Comparison of ENCODE assay signal across 25 mouse cellular contexts in the genomic region with DNA sequence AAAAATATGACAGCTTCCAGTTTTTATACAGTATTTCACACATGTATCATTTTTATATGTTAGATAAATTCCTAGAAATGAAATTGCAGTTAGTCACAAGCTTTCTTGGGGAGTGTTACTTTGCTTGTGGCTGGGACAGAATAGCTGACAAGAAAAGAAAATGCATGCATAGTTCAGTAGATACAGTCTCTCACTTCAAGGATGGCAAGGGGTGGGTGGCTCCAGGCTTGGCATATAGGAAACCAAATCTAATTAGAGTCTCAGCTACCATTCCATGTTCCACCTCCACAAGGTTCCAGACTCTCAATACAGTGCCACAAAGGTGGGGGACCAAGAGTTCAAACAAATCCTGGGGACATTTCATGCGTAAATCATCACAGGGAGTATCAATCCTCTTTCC.
DNase-seq lines count a peak whose midpoint lies in the region; TF ChIP-seq lines count a peak whose summit lies in the region.
"Had no signal": no experiment of that assay in that cellular context is flagged by ENCODE, and none has a peak within 500 bp of the region (broad histone marks: within the 10 kb centered on the region; RNA-seq: fewer than 3 reads in every experiment).

No protein-coding gene starts in this region.

- intact Hi-C loops in left cerebral cortex, postnatal 25 days (cut with DNase I): loop anchor here (10.0 kb wide), 2 partner anchors 275 to 635 kb away; no protein-coding TSS in a partner anchor
- intact Hi-C loops in left cerebral cortex, adult 2 months (cut with DNase I): loop anchor here (1.0 to 10.0 kb wide), 3 partner anchors 195 to 605 kb away; a partner anchor contains a TSS

- TF ChIP-seq CTCF in left cerebral cortex, adult 2 months (IDR thresholded peaks at IDR 0.05): no peak

- peak; percentile 14 to 42 for DNase-seq in frontal cortex, postnatal 36 days (ENCODE audit: low spot score in 2 of 2)
- no peak for DNase-seq in frontal cortex, postnatal 14 days (ENCODE audit: low spot score in 2 of 2)
- peak; percentile 5 to 72 for DNase-seq in left cerebral cortex, postnatal 25 days (ENCODE audit: low spot score in 2 of 2)
- no peak for DNase-seq in left cerebral cortex, adult 2 months (ENCODE audit: extremely low spot score in 1 of 2, low spot score in 2 of 2)
- DNase-seq in right cerebral cortex, postnatal 25 days: peak; percentile 9
- no peak for DNase-seq in right cerebral cortex, postnatal 4 days
- DNase-seq in layer of hippocampus, adult 9-10 months (ENCODE audit: low spot score): no peak
- DNase-seq: adrenal gland, adult 2 months; adrenal gland, postnatal 14 days; cerebellum, adult 11-12 months; cerebellum, adult 8-10 months; cerebellum, postnatal 36 days; gastrocnemius, postnatal 25 days; heart, adult 18-20 months; heart, postnatal 10 days; heart, postnatal 36 days had no signal

- no peak overlapping the region for H3K27ac ChIP-seq in left cerebral cortex, adult 2 months
- H3K27ac ChIP-seq: embryonic facial prominence, embryonic 10.5 days; embryonic facial prominence, embryonic 13.5 days; forebrain, embryonic 12.5 days; forebrain, embryonic 15.5 days; heart, embryonic 15.5 days; hindbrain, embryonic 12.5 days; hindbrain, embryonic 15.5 days had no signal

- H3K4me3 ChIP-seq in left cerebral cortex, adult 2 months: no peak overlapping the region
- H3K4me3 ChIP-seq: embryonic facial prominence, embryonic 10.5 days; embryonic facial prominence, embryonic 13.5 days; erythroblast, embryonic 14.5 days; forebrain, embryonic 12.5 days; forebrain, embryonic 15.5 days; heart, embryonic 12.5 days; heart, embryonic 15.5 days; hindbrain, embryonic 12.5 days; hindbrain, embryonic 15.5 days had no signal

Comparison
In these comparisons a context has a peak if more than half of its experiments do, and no peak if none do; other contexts are left out.
1. DNase-seq: peak in frontal cortex, postnatal 36 days (2 of 2), left cerebral cortex, postnatal 25 days (2 of 2) and right cerebral cortex, postnatal 25 days (single experiment); none in frontal cortex, postnatal 14 days (0 of 2), left cerebral cortex, adult 2 months (0 of 2), right cerebral cortex, postnatal 4 days (single experiment) and layer of hippocampus, adult 9-10 months (single experiment).